Mouse (Mus musculus) C2C12 (cell line): ENCODE data around the gene Rnf222.

Experiments
- CTCF ChIP-seq: IDR thresholded peaks from one replicate; pipeline ENCODE4 v1.5.1; 2011; ENCODE audit not compliant: control insufficient read depth, insufficient read depth, insufficient read length
- MYOG ChIP-seq: IDR thresholded peaks from one replicate; pipeline ENCODE4 v1.6.1; 2011; ENCODE audit not compliant: control insufficient read depth, insufficient read length; ENCODE audit errors: extremely low read depth
- USF1 ChIP-seq: IDR thresholded peaks from one replicate; pipeline ENCODE4 v1.6.1; 2011; ENCODE audit warnings: low read depth, mild to moderate bottlenecking, control low read depth, moderate library complexity

GRCm38 (mm10) chr11:68904375-68905137 lies 16.2 kb downstream of the Rnf222 start:
- TF ChIP-seq USF1 (no peak), CTCF (no peak), MYOG (no peak)
